Mouse (Mus musculus) stomach, embryonic 16.5 days (tissue): ENCODE measurements at regions not wholly inside any gene's neighbourhood (a gene's known extent, or its start where the extent isn't known, plus 50 kb on each side); places are given as distances from the start of the nearest gene placed in this dataset.
A peak's percentile ranks its signal among the peaks of the same experiment; 100 is the strongest.

ENCODE experiments used
- ATAC-seq: fragments of 200-750 bp; cut with Nextera tagmentation; 2 replicates; pipeline ENCODE4 v1.8.0; 2017; ENCODE audit warnings: moderate number of reproducible peaks, moderate TSS enrichment; ENCODE audit not compliant: insufficient read depth, low FRiP score
- H3K27ac ChIP-seq: fragments of 300-500 bp; sonication (generic); 2 replicates; pipeline ENCODE4 v1.5.1; 2014; ENCODE audit warnings: low read length
- H3K27me3 ChIP-seq: fragments of 300-500 bp; sonication (generic); 2 replicates; pipeline ENCODE4 v1.6.1; 2014; ENCODE audit warnings: low read length, control low read depth, mixed read lengths; ENCODE audit not compliant: control insufficient read depth, insufficient read depth
- H3K36me3 ChIP-seq: fragments of 300-500 bp; sonication (generic); 2 replicates; pipeline ENCODE4 v1.6.1; 2014; ENCODE audit warnings: low read length; ENCODE audit not compliant: control insufficient read depth, insufficient read depth
- H3K4me1 ChIP-seq: fragments of 300-500 bp; sonication (generic); 2 replicates; pipeline ENCODE4 v1.6.1; 2014; ENCODE audit warnings: low read length, control low read depth, mixed read lengths; ENCODE audit not compliant: control insufficient read depth, insufficient read depth
- H3K4me2 ChIP-seq: fragments of 300-500 bp; sonication (generic); 2 replicates; pipeline ENCODE4 v1.6.1; 2014; ENCODE audit warnings: low read depth, low read length, mixed read lengths
- H3K4me3 ChIP-seq: fragments of 300-500 bp; sonication (generic); replicated peaks from 2 replicates; pipeline ENCODE4 v1.5.1; 2014; ENCODE audit warnings: mild to moderate bottlenecking, low read length
- H3K9ac ChIP-seq: fragments of 300-500 bp; sonication (generic); 2 replicates; pipeline ENCODE4 v1.6.1; 2014; ENCODE audit warnings: low read length
- H3K9me3 ChIP-seq: fragments of 300-500 bp; sonication (generic); replicated peaks from 2 replicates; pipeline ENCODE4 v1.6.1; 2016; ENCODE audit warnings: low read length, control low read depth; ENCODE audit not compliant: control insufficient read depth
- WGBS: fragments of 180-500 bp; shearing (Covaris S2); extraction: QIAGEN DNeasy Blood & Tissue Kit; methylation state at CpG from one replicate; pipeline ENCODE4 v1.1.7; 2014; 5-methylcytosine and 5-hydroxymethylcytosine counted together

DNA sequence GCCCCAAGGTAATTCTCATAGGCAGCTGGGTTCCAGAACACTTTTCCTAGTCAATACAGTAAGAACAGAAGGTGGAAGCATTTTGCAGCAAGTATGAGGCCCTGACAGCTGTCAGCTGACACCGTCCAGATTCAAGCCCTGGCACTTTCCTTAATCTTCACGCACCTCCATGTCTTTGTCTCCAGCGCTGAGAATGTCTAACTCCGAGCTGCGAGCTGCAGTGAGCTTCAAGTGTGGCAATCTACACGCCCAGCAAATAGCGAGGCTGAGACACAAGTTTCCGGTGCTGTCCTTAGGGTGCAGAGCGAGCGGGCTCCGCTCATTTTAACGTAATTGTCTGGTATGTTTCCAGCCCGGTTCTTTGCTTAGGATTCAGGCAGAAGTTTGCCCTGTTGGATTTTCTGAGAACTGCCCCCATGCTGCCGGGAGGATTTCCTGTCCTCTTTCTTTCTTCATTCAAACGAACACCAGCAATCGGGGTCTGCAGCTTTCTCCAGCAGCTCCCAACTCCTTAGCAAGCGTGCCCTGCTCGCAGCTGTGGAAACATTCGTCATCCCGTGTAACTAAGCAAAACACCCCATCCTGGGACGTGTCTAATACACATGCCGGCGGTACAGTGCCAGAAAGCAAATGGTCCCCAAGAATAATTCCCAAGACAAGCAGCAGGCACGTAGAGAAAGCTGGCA is 54.5 kb downstream of the Irx3 start:
- 30% methylated on average over 24 of the region's 24 CpGs for WGBS
- peaks cover 10% of the 10 kb centered on the region; the same call in 1 of the 2 replicates for H3K4me1 ChIP-seq
- peaks cover 3% of the 10 kb centered on the region; the same call in 1 of the 2 replicates for H3K9me3 ChIP-seq
- ATAC-seq: no peak
- H3K36me3 ChIP-seq: no peaks in the 10 kb centered on the region
- H3K4me3 ChIP-seq: peak overlapping the region; percentile 18
- H3K27me3 ChIP-seq: peaks cover 6% of the 10 kb centered on the region
- no peak overlapping the region for H3K27ac ChIP-seq
- peak overlapping the region; percentile 39 for H3K4me2 ChIP-seq
- 0 out of 2 replicates have a peak overlapping the region, but pooled peaks have one; percentile 30 for H3K9ac ChIP-seq

- H3K27me3 ChIP-seq: no peaks in the 10 kb centered on the region
- ATAC-seq: no peak
- no peak overlapping the region for H3K4me3 ChIP-seq
- no peaks in the 10 kb centered on the region for H3K36me3 ChIP-seq
- H3K4me1 ChIP-seq: no peaks in the 10 kb centered on the region
- no peak overlapping the region for H3K4me2 ChIP-seq
- WGBS: 80% methylated on average over 2 of the region's 2 CpGs
- no peak overlapping the region for H3K9ac ChIP-seq
- no peaks in the 10 kb centered on the region for H3K9me3 ChIP-seq
- no peak overlapping the region for H3K27ac ChIP-seq
Measured at GRCm38 (mm10) chr8:91724646-91725045, 77.2 kb downstream of the Irx3 start.
